Mouse (Mus musculus) layer of hippocampus, postnatal 10 days (tissue): ENCODE results near the gene AI987944. TPM values are rescaled to one million over a fixed set of nuclear protein-coding genes. Genes with fewer than 3 reads are reported as not detected.

ENCODE experiments used
- DNase-seq, 2 experiments: peaks; one replicate each; pipeline ENCODE4 v3.0.0; 2021; ENCODE audit warnings: low spot score in 2 of 2
- long read RNA-seq: library from polyadenylated mRNA; stranded (forward); transcript quantifications from one replicate; pipeline ENCODE4 v2.0.0, GENCODE M21; 2023
- total RNA-seq, 2 experiments: library from RNA; stranded (reverse); gene quantifications; 2 replicates each; pipeline ENCODE4 v1.2.3; 2021

Gene AI987944
- 10 to 100 TPM; 10.3 to 11.1 TPM for total RNA-seq
- long read RNA-seq, transcript AI987944-202 (5 exons, 2,071 nt): major isoform, 8 of 10 reads
- long read RNA-seq, partial matches to known transcripts: 0 of 10 reads
- long read RNA-seq, other reads (novel, unspliced or antisense): 1 of 10 reads

DNA sequence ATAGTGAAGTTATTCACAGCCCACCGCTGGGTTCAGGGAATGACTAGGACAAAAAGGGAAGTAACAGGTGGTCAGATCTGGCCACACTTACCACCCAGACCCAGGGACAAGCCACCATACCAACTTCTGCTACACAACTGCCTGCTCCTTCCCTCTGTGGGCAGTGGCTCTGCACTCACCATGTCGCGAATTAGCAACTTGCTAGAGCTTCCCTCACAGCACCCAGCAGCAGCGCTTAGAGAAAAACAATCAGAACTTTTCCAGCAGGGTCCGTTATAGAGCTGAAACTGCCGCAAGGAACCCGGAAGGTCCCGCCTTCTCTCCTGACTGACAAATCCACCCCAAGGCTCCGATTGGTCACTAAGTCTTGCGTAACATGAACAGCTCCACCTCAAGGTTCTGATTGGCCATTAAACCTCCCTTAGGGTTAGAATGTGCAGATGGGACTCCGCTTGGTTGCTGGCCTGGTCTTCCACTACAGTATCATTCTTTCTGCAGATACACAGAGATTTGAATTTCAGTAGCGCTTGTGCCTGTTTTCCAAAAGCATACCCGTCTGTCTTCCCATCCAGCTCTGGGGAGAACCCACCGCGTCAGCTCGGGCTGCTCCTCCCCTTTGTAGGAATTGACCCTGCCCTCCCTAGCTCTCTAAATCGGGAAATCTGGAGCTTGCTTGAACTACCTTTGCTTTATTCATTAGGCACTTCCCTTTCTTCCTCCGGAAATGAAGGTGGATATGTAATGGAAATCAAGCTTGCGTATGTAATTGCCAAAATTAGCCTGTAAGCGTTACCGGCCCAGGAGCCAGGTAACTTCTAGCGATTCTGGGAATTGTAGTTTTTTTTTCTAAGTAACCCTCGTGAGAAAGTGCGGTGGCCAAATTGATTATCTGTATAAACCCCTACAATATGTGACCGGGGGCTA lies at the start of gene AI987944:
Gene AI987944 (minus strand): TSS at position 332 of the 924 bp plus-strand sequence.
- DNase-seq: peak; percentile 66 to 79

DNA sequence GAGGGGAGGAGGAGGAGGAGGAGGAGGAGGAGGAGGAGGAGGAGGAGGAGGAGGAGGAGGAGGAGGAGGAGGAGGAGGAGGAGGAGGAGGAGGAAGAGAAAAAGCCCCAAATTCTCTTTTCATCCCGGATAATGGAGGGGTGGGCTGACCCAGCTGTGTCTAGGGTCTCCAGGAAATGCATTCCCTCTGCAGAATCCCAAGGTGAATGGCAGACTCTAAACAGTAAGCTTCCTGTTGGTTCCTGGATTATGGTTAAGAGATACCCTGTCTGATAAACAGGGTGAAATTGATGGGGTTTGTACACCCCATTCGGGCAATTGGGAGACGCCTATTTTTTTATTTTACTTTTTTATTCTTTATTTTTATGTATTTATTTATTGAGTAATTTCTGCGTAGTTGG lies 951 bp upstream of the AI987944 start:
- DNase-seq: no peak

Other genes starting within 250 kb of the AI987944 start
- not detected for gene Gm5592, start 239.5 kb downstream of the AI987944 start, total RNA-seq
- gene Vmn2r57, start 55.3 kb upstream of the AI987944 start, total RNA-seq: under 1 TPM; 0.31 to 0.39 TPM
- under 1 TPM; 0.18 to 0.38 TPM for gene Gm20449, start 106.0 kb upstream of the AI987944 start, total RNA-seq
- 10 to 100 TPM in 1 of 2 experiments, 1 to 10 TPM in 1; 9.7 to 10.1 TPM for gene AW146154, start 106.5 kb upstream of the AI987944 start, total RNA-seq
- gene Gm6871, start 180.3 kb upstream of the AI987944 start, total RNA-seq: under 1 TPM in 1 of 2 experiments, not detected in 1; 0.25 TPM
- 10 to 100 TPM; 28.6 to 32.5 TPM for gene 2610021A01Rik, start 205.9 kb upstream of the AI987944 start, total RNA-seq
- gene Zfp788, start 239.8 kb upstream of the AI987944 start, total RNA-seq: 10 to 100 TPM; 29.5 to 36.2 TPM